ENCODE assay signal across 8 mouse cellular contexts in genomic region chr8:84965731-84966291, GRCm38 (mm10). TPM values are rescaled to one million over a fixed set of nuclear protein-coding genes. Genes with fewer than 3 reads are reported as not detected.
A peak's percentile ranks its signal among the peaks of the same experiment; 100 is the strongest.
DNase-seq lines count a peak whose midpoint lies in the region; ATAC-seq and TF ChIP-seq lines count a peak whose summit lies in the region.

No protein-coding gene starts in this region.

- H3K27ac ChIP-seq in forebrain, embryonic 12.5 days: peak overlapping the region; percentile 74
- H3K27ac ChIP-seq in heart, postnatal 0 days (ENCODE audit: low read depth): peak overlapping the region; percentile 71
- H3K27ac ChIP-seq in liver, postnatal 0 days (ENCODE audit: low read depth): peak overlapping the region; percentile 98
- peak overlapping the region; percentile 3; the same call in 1 of the 2 replicates for H3K27ac ChIP-seq in neural tube, embryonic 14.5 days (ENCODE audit: low read depth, low read length)
- H3K27ac ChIP-seq in thymus, adult 2 months (ENCODE audit: control insufficient read depth, insufficient read depth, low read length): 0 out of 2 replicates have a peak overlapping the region, but pooled peaks have one; percentile 9

- no peak for TF ChIP-seq CTCF in G1E (IDR thresholded peaks at IDR 0.05; ENCODE audit: low read depth, low read length)
- 0 out of 2 replicates have a peak, but pooled peaks have one; percentile 8 for TF ChIP-seq CTCF in heart, postnatal 0 days (IDR thresholded peaks at IDR 0.05; ENCODE audit: low read depth)
- TF ChIP-seq CTCF in liver, postnatal 0 days (IDR thresholded peaks at IDR 0.05; ENCODE audit: low read depth): no peak
- TF ChIP-seq CTCF in thymus, adult 2 months (IDR thresholded peaks at IDR 0.05; ENCODE audit: borderline replicate concordance, control insufficient read depth, extremely low read depth, insufficient read depth, low read length, poor library complexity): no peak

- TF ChIP-seq POLR2A in thymus, adult 2 months (IDR thresholded peaks at IDR 0.05; ENCODE audit: control insufficient read depth, extremely low read depth, insufficient read depth, low read length, poor library complexity): peak; percentile 55; the same call in 1 of the 2 replicates

- ATAC-seq in G1E (ENCODE audit: extremely low read depth, insufficient number of reproducible peaks, low FRiP score, poor library complexity, severe bottlenecking): peak; percentile 86
- peak; percentile 88 for ATAC-seq in cerebellum, adult (ENCODE audit: insufficient number of reproducible peaks, low FRiP score, low TSS enrichment)
- ATAC-seq in forebrain, embryonic 12.5 days (ENCODE audit: low FRiP score): peak; percentile 84
- peak; percentile 90 for ATAC-seq in heart, postnatal 0 days (ENCODE audit: insufficient read depth, low read depth)
- ATAC-seq in liver, postnatal 0 days: peak; percentile 85
- ATAC-seq in neural tube, embryonic 14.5 days (ENCODE audit: low read depth): peak; percentile 76

- no peaks in the 10 kb centered on the region for H3K27me3 ChIP-seq in G1E (ENCODE audit: insufficient read depth, low read length)
- no peaks in the 10 kb centered on the region for H3K27me3 ChIP-seq in forebrain, embryonic 12.5 days
- H3K27me3 ChIP-seq in heart, postnatal 0 days (ENCODE audit: control insufficient read depth, insufficient read depth, low read length): no peaks in the 10 kb centered on the region
- no peaks in the 10 kb centered on the region for H3K27me3 ChIP-seq in liver, postnatal 0 days (ENCODE audit: insufficient read depth, low read length)
- H3K27me3 ChIP-seq in neural tube, embryonic 14.5 days (ENCODE audit: control insufficient read depth, insufficient read depth, low read length): no peaks in the 10 kb centered on the region
- no peaks in the 10 kb centered on the region for H3K27me3 ChIP-seq in thymus, adult 2 months (ENCODE audit: control insufficient read depth, insufficient read depth, low read length)

- peak overlapping the region; percentile 92 for H3K4me2 ChIP-seq in forebrain, embryonic 12.5 days
- H3K4me2 ChIP-seq in heart, postnatal 0 days (ENCODE audit: low read depth, low read length): peak overlapping the region; percentile 92
- peak overlapping the region; percentile 97 for H3K4me2 ChIP-seq in liver, postnatal 0 days (ENCODE audit: low read depth, low read length)
- H3K4me2 ChIP-seq in neural tube, embryonic 14.5 days (ENCODE audit: low read depth, low read length): peak overlapping the region; percentile 65

- peak overlapping the region; percentile 73 for H3K4me3 ChIP-seq in G1E (ENCODE audit: low read depth, low read length)
- peak overlapping the region; percentile 69 for H3K4me3 ChIP-seq in forebrain, embryonic 12.5 days (replicated peaks)
- H3K4me3 ChIP-seq in heart, postnatal 0 days (ENCODE audit: low read depth, low read length): peak overlapping the region; percentile 68
- peak overlapping the region; percentile 72 for H3K4me3 ChIP-seq in liver, postnatal 0 days (ENCODE audit: low read depth, low read length)
- peak overlapping the region; percentile 48 for H3K4me3 ChIP-seq in neural tube, embryonic 14.5 days (ENCODE audit: low read depth, low read length)
- H3K4me3 ChIP-seq in thymus, adult 2 months (ENCODE audit: control insufficient read depth, insufficient read depth, low read length): peak overlapping the region; percentile 76

- under 1% methylated on average over 41 of the region's 41 CpGs for WGBS in forebrain, embryonic 12.5 days
- WGBS in heart, postnatal 0 days: under 1% methylated on average over 41 of the region's 41 CpGs
- 2% methylated on average over 41 of the region's 41 CpGs for WGBS in liver, postnatal 0 days (ENCODE audit: insufficient replicate concordance)
- 0% methylated on average over 40 of the region's 41 CpGs for WGBS in neural tube, embryonic 14.5 days
- under 1% methylated on average over 41 of the region's 41 CpGs for WGBS in thymus, adult 2 months

- peak; percentile 87 for DNase-seq in G1E (ENCODE audit: low spot score)
- DNase-seq in heart, postnatal 0 days (ENCODE audit: low spot score): peak; percentile 98
- peak; percentile 97 to 98 for DNase-seq in kidney, postnatal 36 days
- peak; percentile 96 for DNase-seq in liver, postnatal 0 days
- peak; percentile 87 for DNase-seq in thymus, adult 2 months

- H3K4me1 ChIP-seq in G1E (ENCODE audit: insufficient read depth, low read depth, low read length): peaks cover 67% of the 10 kb centered on the region
- H3K4me1 ChIP-seq in forebrain, embryonic 12.5 days: peaks cover 26% of the 10 kb centered on the region
- peaks cover 28% of the 10 kb centered on the region for H3K4me1 ChIP-seq in heart, postnatal 0 days (ENCODE audit: control insufficient read depth, insufficient read depth)
- H3K4me1 ChIP-seq in liver, postnatal 0 days (ENCODE audit: insufficient read depth): peaks cover 37% of the 10 kb centered on the region
- H3K4me1 ChIP-seq in neural tube, embryonic 14.5 days (ENCODE audit: control insufficient read depth, insufficient read depth, low read length): peaks cover 16% of the 10 kb centered on the region
- peaks cover 30% of the 10 kb centered on the region for H3K4me1 ChIP-seq in thymus, adult 2 months (replicated peaks; ENCODE audit: control insufficient read depth, insufficient read depth, low read length)

- no peak for TF ChIP-seq EP300 in heart, postnatal 0 days (IDR thresholded peaks at IDR 0.05; ENCODE audit: low read depth)
- TF ChIP-seq EP300 in liver, postnatal 0 days (IDR thresholded peaks at IDR 0.05; ENCODE audit: low read depth): no peak; the same call in 1 of the 2 replicates

- H3K9ac ChIP-seq in forebrain, embryonic 12.5 days: peak overlapping the region; percentile 75
- H3K9ac ChIP-seq in heart, postnatal 0 days (replicated peaks; ENCODE audit: low read depth, low read length): peak overlapping the region; percentile 54
- H3K9ac ChIP-seq in liver, postnatal 0 days (replicated peaks): peak overlapping the region; percentile 77
- H3K9ac ChIP-seq in neural tube, embryonic 14.5 days (replicated peaks; ENCODE audit: low read depth, low read length): peak overlapping the region; percentile 55

- peaks cover 55% of the 10 kb centered on the region for H3K36me3 ChIP-seq in G1E (replicated peaks)
- peaks cover 11% of the 10 kb centered on the region for H3K36me3 ChIP-seq in forebrain, embryonic 12.5 days (replicated peaks)
- H3K36me3 ChIP-seq in heart, postnatal 0 days (replicated peaks; ENCODE audit: control insufficient read depth, insufficient read depth, low read length): 0 out of 2 replicates have a peak, but pooled peaks cover 3% of the 10 kb centered on the region
- peaks cover 13% of the 10 kb centered on the region; the same call in 1 of the 2 replicates for H3K36me3 ChIP-seq in liver, postnatal 0 days (replicated peaks; ENCODE audit: insufficient read depth, low read length)
- H3K36me3 ChIP-seq in neural tube, embryonic 14.5 days (ENCODE audit: control insufficient read depth, insufficient read depth, low read length): no peaks in the 10 kb centered on the region; the same call in 1 of the 2 replicates
- H3K36me3 ChIP-seq in thymus, adult 2 months (ENCODE audit: control insufficient read depth, insufficient read depth, low read length): no peaks in the 10 kb centered on the region

- H3K9me3 ChIP-seq in G1E (replicated peaks): no peaks in the 10 kb centered on the region
- H3K9me3 ChIP-seq in forebrain, embryonic 12.5 days: no peaks in the 10 kb centered on the region
- H3K9me3 ChIP-seq in heart, postnatal 0 days (replicated peaks; ENCODE audit: control insufficient read depth, low read length): no peaks in the 10 kb centered on the region
- no peaks in the 10 kb centered on the region for H3K9me3 ChIP-seq in liver, postnatal 0 days (ENCODE audit: low read length)
- no peaks in the 10 kb centered on the region for H3K9me3 ChIP-seq in neural tube, embryonic 14.5 days (ENCODE audit: control insufficient read depth, low read length)

RNA-seq across cellular contexts. Expression of gene Gm49661, which starts 3.4 kb away (rescaled TPM):
- not detected in 2 replicates for total RNA-seq in G1E (2014; fragmentation: Nextera tagmentation)
- not detected in 2 replicates for total RNA-seq in G1E (2017)
- not detected in 2 replicates for polyA plus RNA-seq in G1E (2012)
- not detected in 2 replicates for polyA plus RNA-seq in forebrain, embryonic 12.5 days (2016; fragmentation: Nextera tagmentation; extraction: Ambion mirVana)
- not detected in 2 replicates for total RNA-seq in heart, postnatal 0 days (2014; rRNA removed; ENCODE audit: low replicate concordance)
- polyA plus RNA-seq in heart, postnatal 0 days (2015; fragmentation: Nextera tagmentation; extraction: Ambion mirVana): not detected in 2 replicates
- polyA plus RNA-seq in liver, postnatal 0 days (2015; fragmentation: Nextera tagmentation; extraction: Ambion mirVana): 0.89 TPM in 1 of 2 replicates, not detected in the other
- polyA plus RNA-seq in neural tube, embryonic 14.5 days (2014; fragmentation: Nextera tagmentation; extraction: Ambion mirVana): not detected in 2 replicates
- 4.3 TPM in 1 of 2 replicates, not detected in the other for polyA plus RNA-seq in thymus, adult 2 months (2012; rRNA removed)

RNA-seq across cellular contexts. Expression of gene Prdx2, which starts 3.6 kb away (rescaled TPM):
- total RNA-seq in G1E (2014; fragmentation: Nextera tagmentation): 134 and 185 TPM in 2 replicates
- 299 and 388 TPM in 2 replicates for total RNA-seq in G1E (2017)
- polyA plus RNA-seq in G1E (2012): 19.6 and 86.4 TPM in 2 replicates
- 1,271 and 1,280 TPM in 2 replicates for polyA plus RNA-seq in forebrain, embryonic 12.5 days (2016; fragmentation: Nextera tagmentation; extraction: Ambion mirVana)
- total RNA-seq in heart, postnatal 0 days (2014; rRNA removed; ENCODE audit: low replicate concordance): 647 and 809 TPM in 2 replicates
- polyA plus RNA-seq in heart, postnatal 0 days (2015; fragmentation: Nextera tagmentation; extraction: Ambion mirVana): 758 and 782 TPM in 2 replicates
- 780 and 831 TPM in 2 replicates for polyA plus RNA-seq in liver, postnatal 0 days (2015; fragmentation: Nextera tagmentation; extraction: Ambion mirVana)
- polyA plus RNA-seq in neural tube, embryonic 14.5 days (2014; fragmentation: Nextera tagmentation; extraction: Ambion mirVana): 1,214 and 1,252 TPM in 2 replicates
- polyA plus RNA-seq in thymus, adult 2 months (2012; rRNA removed): 162 and 183 TPM in 2 replicates

RNA-seq across cellular contexts. Expression of gene Rnaseh2a, which starts 3.8 kb away (rescaled TPM):
- total RNA-seq in G1E (2014; fragmentation: Nextera tagmentation) (162 and 174 TPM in 2 replicates), G1E (2017) (94.1 and 132 TPM in 2 replicates)
- polyA plus RNA-seq in G1E (2012): 477 and 636 TPM in 2 replicates
- 117 and 124 TPM in 2 replicates for polyA plus RNA-seq in forebrain, embryonic 12.5 days (2016; fragmentation: Nextera tagmentation; extraction: Ambion mirVana)
- total RNA-seq in heart, postnatal 0 days (2014; rRNA removed; ENCODE audit: low replicate concordance): 57.9 and 76.4 TPM in 2 replicates
- 52.6 and 57.3 TPM in 2 replicates for polyA plus RNA-seq in heart, postnatal 0 days (2015; fragmentation: Nextera tagmentation; extraction: Ambion mirVana)
- polyA plus RNA-seq in liver, postnatal 0 days (2015; fragmentation: Nextera tagmentation; extraction: Ambion mirVana): 67.1 and 70.8 TPM in 2 replicates
- 45.7 and 48.0 TPM in 2 replicates for polyA plus RNA-seq in neural tube, embryonic 14.5 days (2014; fragmentation: Nextera tagmentation; extraction: Ambion mirVana)
- 69.4 and 76.1 TPM in 2 replicates for polyA plus RNA-seq in thymus, adult 2 months (2012; rRNA removed)

RNA-seq across cellular contexts. Expression of gene Junb, which starts 12.7 kb away (rescaled TPM):
- total RNA-seq in G1E (2014; fragmentation: Nextera tagmentation): 25.6 and 38.5 TPM in 2 replicates
- 23.8 and 33.6 TPM in 2 replicates for total RNA-seq in G1E (2017)
- 66.8 and 78.5 TPM in 2 replicates for polyA plus RNA-seq in G1E (2012)
- polyA plus RNA-seq in forebrain, embryonic 12.5 days (2016; fragmentation: Nextera tagmentation; extraction: Ambion mirVana): 4.8 and 4.9 TPM in 2 replicates
- 28.9 and 39.6 TPM in 2 replicates for total RNA-seq in heart, postnatal 0 days (2014; rRNA removed; ENCODE audit: low replicate concordance)
- polyA plus RNA-seq in heart, postnatal 0 days (2015; fragmentation: Nextera tagmentation; extraction: Ambion mirVana): 10.3 and 13.0 TPM in 2 replicates
- polyA plus RNA-seq in liver, postnatal 0 days (2015; fragmentation: Nextera tagmentation; extraction: Ambion mirVana): 14.2 and 21.9 TPM in 2 replicates
- 5.4 and 8.4 TPM in 2 replicates for polyA plus RNA-seq in neural tube, embryonic 14.5 days (2014; fragmentation: Nextera tagmentation; extraction: Ambion mirVana)
- polyA plus RNA-seq in thymus, adult 2 months (2012; rRNA removed): 125 and 128 TPM in 2 replicates

RNA-seq across cellular contexts. Expression of gene Rtbdn, which starts 19.0 kb away (rescaled TPM):
- total RNA-seq in G1E (2014; fragmentation: Nextera tagmentation) (not detected in 2 replicates), G1E (2017) (0.11 and 0.12 TPM in 2 replicates)
- not detected in 2 replicates for polyA plus RNA-seq in G1E (2012)
- 0.88 and 1.6 TPM in 2 replicates for polyA plus RNA-seq in forebrain, embryonic 12.5 days (2016; fragmentation: Nextera tagmentation; extraction: Ambion mirVana)
- not detected in 2 replicates for total RNA-seq in heart, postnatal 0 days (2014; rRNA removed; ENCODE audit: low replicate concordance)
- polyA plus RNA-seq in heart, postnatal 0 days (2015; fragmentation: Nextera tagmentation; extraction: Ambion mirVana): 0.10 TPM in 1 of 2 replicates, not detected in the other
- 0.09 TPM in 1 of 2 replicates, not detected in the other for polyA plus RNA-seq in liver, postnatal 0 days (2015; fragmentation: Nextera tagmentation; extraction: Ambion mirVana)
- polyA plus RNA-seq in neural tube, embryonic 14.5 days (2014; fragmentation: Nextera tagmentation; extraction: Ambion mirVana): 1.3 and 3.5 TPM in 2 replicates
- polyA plus RNA-seq in thymus, adult 2 months (2012; rRNA removed): 0.13 and 0.17 TPM in 2 replicates

Comparison
In these comparisons a context has a peak if more than half of its experiments do, and no peak if none do; other contexts are left out.
1. Peak in every context shown above with its lines: DNase-seq, ATAC-seq, H3K4me3 ChIP-seq and H3K27ac ChIP-seq.
2. H3K27ac ChIP-seq: peak in every context shown above with its lines; median percentile 98 in liver, postnatal 0 days; 74 in forebrain, embryonic 12.5 days; 71 in heart, postnatal 0 days; 9 in thymus, adult 2 months; 3 in neural tube, embryonic 14.5 days.